Mouse (Mus musculus): Measurements from ENCODE around the gene Prickle2. TPM values are rescaled to one million over a fixed set of nuclear protein-coding genes. Genes with fewer than 3 reads are reported as not detected.

The Prickle2 gene
- polyA plus RNA-seq, 1 experiment: 1.5 TPM

DNA sequence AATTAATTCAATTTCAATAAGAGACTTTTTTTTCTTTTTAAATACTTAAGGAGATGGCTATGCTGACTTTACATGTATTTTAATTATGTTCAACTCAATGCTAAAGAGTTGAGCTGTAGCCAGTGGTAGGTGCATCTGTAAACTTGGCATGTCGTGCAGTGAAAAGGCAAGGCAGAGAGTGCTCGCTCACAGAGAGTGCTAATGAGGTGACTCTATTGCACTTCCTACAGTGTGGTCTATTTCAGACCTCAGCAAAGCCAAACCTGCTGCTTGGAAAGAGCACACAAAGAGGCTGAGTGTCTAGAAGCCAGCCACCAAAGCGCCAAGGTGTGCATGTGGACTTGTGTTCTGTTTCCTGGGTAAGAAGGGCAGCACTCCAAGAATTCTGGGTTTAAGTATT, 109.6 kb downstream of the Prickle2 start:
- no peak overlapping the region for H3K27ac ChIP-seq (ENCODE audit: control insufficient read depth, insufficient read depth, low read depth, low read length)
- no peak overlapping the region for H3K4me3 ChIP-seq (ENCODE audit: control insufficient read depth, low read depth, low read length)
- TF ChIP-seq POLR2A (IDR thresholded peaks at IDR 0.05; ENCODE audit: control insufficient read depth, low read depth, low read length) (no peak), CTCF (IDR thresholded peaks at IDR 0.05; ENCODE audit: control insufficient read depth, insufficient read depth, insufficient replicate concordance, low read depth, low read length) (no peak)
- no peaks in the 10 kb centered on the region for H3K4me1 ChIP-seq (ENCODE audit: control insufficient read depth, insufficient read depth, low read length)
- H3K27me3 ChIP-seq (ENCODE audit: control insufficient read depth, insufficient read depth, low read length): no peaks in the 10 kb centered on the region
- H3K36me3 ChIP-seq (ENCODE audit: control insufficient read depth, insufficient read depth, low read length): no peaks in the 10 kb centered on the region

DNA sequence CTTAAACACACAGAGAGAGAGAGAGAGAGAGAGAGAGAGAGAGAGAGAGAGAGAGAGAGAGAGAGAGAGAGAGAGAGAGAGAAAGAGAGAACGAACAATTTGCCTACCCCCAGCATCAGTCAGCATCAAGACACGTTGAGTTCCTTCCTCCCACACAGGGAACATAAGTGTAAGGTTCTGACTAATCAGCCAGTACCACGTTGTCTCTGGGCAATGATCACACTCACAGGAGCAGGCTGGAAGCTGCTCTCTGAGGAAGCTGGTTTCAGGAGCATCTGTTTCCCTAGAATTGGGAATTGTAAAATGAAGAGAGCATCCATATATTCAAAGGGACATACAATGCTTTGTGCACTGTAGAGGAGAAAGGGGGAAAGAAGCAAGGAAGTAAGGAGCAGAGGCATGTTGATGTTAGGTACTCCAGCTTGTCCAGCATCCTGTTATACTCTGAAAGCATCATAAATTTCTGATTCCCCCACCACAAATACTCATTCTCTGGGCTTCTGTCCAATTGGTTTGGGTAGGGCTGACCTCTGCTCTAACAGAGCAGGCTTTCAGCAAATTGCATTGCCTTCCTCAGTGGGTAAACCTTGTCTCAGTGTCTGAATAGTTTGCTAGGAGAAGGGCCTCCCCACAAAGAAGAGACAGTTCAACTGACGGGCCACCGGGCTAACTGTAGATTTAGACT, 116.4 kb downstream of the Prickle2 start:
- no peak overlapping the region for H3K27ac ChIP-seq (ENCODE audit: control insufficient read depth, insufficient read depth, low read depth, low read length)
- no peaks in the 10 kb centered on the region for H3K27me3 ChIP-seq (ENCODE audit: control insufficient read depth, insufficient read depth, low read length)
- H3K4me3 ChIP-seq (ENCODE audit: control insufficient read depth, low read depth, low read length): peak overlapping the region; percentile 32
- TF ChIP-seq CTCF (IDR thresholded peaks at IDR 0.05; ENCODE audit: control insufficient read depth, insufficient read depth, insufficient replicate concordance, low read depth, low read length) (no peak), POLR2A (IDR thresholded peaks at IDR 0.05; ENCODE audit: control insufficient read depth, low read depth, low read length) (no peak)
- no peaks in the 10 kb centered on the region for H3K36me3 ChIP-seq (ENCODE audit: control insufficient read depth, insufficient read depth, low read length)
- H3K4me1 ChIP-seq (ENCODE audit: control insufficient read depth, insufficient read depth, low read length): no peaks in the 10 kb centered on the region

DNA sequence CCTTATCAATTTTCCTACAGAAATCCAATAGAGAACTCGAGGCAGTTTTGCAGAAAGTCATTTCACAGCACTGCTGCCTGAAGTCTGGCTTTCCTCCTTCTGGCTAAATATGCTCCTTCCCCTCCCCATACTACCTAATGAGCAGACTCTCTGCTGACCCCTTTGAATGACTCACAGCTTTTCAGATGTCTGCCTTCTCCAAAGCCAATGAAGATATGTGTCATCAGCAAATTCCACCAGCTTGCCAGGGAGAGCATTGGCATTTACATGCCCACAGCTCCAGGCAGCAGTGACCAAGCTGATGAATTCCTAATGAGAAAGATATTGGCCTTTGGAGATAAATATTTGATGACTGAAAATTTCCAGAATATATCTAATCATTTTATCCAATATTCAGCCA, 121.9 kb downstream of the Prickle2 start:
- TF ChIP-seq CTCF (IDR thresholded peaks at IDR 0.05; ENCODE audit: control insufficient read depth, insufficient read depth, insufficient replicate concordance, low read depth, low read length) (no peak), POLR2A (IDR thresholded peaks at IDR 0.05; ENCODE audit: control insufficient read depth, low read depth, low read length) (no peak)
- Histone ChIP-seq H3K36me3 (ENCODE audit: control insufficient read depth, insufficient read depth, low read length) (no peaks in the 10 kb centered on the region), H3K27me3 (ENCODE audit: control insufficient read depth, insufficient read depth, low read length) (no peaks in the 10 kb centered on the region), H3K4me1 (ENCODE audit: control insufficient read depth, insufficient read depth, low read length) (no peaks in the 10 kb centered on the region), H3K4me3 (ENCODE audit: control insufficient read depth, low read depth, low read length) (no peak overlapping the region), H3K27ac (ENCODE audit: control insufficient read depth, insufficient read depth, low read depth, low read length) (no peak overlapping the region)

DNA sequence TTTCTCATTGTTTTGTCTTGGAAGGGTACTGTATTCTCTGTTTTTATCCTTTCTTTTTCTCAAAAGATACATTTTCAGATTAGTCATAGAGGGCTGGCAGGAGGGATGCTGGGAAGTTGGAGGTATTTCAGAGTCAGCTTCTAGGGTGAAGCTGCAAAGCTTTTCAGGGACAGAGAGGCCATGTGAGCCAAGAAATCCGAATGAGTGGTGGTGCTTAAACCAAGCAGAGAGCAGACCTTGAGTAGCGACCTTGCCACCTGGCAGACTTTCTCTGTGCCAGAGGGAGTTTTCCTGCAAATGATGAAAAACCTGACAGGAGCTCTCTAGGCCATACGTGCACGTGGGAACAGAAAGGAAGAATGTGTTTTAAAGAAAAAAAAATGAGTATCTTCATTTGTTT, 130.7 kb downstream of the Prickle2 start:
- Histone ChIP-seq H3K27me3 (ENCODE audit: control insufficient read depth, insufficient read depth, low read length) (no peaks in the 10 kb centered on the region), H3K27ac (ENCODE audit: control insufficient read depth, insufficient read depth, low read depth, low read length) (no peak overlapping the region), H3K4me3 (ENCODE audit: control insufficient read depth, low read depth, low read length) (no peak overlapping the region), H3K4me1 (ENCODE audit: control insufficient read depth, insufficient read depth, low read length) (no peaks in the 10 kb centered on the region), H3K36me3 (ENCODE audit: control insufficient read depth, insufficient read depth, low read length) (no peaks in the 10 kb centered on the region)
- TF ChIP-seq CTCF (IDR thresholded peaks at IDR 0.05; ENCODE audit: control insufficient read depth, insufficient read depth, insufficient replicate concordance, low read depth, low read length) (no peak), POLR2A (IDR thresholded peaks at IDR 0.05; ENCODE audit: control insufficient read depth, low read depth, low read length) (no peak)

DNA sequence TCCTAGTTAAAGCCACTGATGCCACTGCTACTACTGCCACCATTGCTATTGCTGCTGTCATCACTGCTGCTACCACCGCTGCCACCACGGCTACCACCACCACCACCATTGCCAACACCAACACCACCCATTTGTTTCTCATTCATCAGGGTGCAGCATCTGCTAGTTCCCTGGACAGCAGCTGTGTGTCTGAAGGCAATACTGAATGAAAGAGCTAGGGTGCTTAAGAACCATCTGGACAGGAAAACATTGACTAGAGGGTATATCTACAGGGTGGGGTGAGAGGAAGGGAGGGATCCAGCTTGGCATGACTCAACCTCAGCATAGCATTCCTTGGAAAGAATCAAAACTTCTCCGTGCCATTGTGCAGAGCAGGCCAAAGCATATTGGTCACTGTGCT, 133.8 kb downstream of the Prickle2 start:
- no peaks in the 10 kb centered on the region for H3K4me1 ChIP-seq (ENCODE audit: control insufficient read depth, insufficient read depth, low read length)
- no peak overlapping the region; the same call in 1 of the 2 replicates for H3K4me3 ChIP-seq (ENCODE audit: control insufficient read depth, low read depth, low read length)
- TF ChIP-seq POLR2A (IDR thresholded peaks at IDR 0.05; ENCODE audit: control insufficient read depth, low read depth, low read length) (no peak), CTCF (IDR thresholded peaks at IDR 0.05; ENCODE audit: control insufficient read depth, insufficient read depth, insufficient replicate concordance, low read depth, low read length) (no peak)
- H3K36me3 ChIP-seq (ENCODE audit: control insufficient read depth, insufficient read depth, low read length): no peaks in the 10 kb centered on the region
- no peaks in the 10 kb centered on the region for H3K27me3 ChIP-seq (ENCODE audit: control insufficient read depth, insufficient read depth, low read length)
- H3K27ac ChIP-seq (ENCODE audit: control insufficient read depth, insufficient read depth, low read depth, low read length): no peak overlapping the region

DNA sequence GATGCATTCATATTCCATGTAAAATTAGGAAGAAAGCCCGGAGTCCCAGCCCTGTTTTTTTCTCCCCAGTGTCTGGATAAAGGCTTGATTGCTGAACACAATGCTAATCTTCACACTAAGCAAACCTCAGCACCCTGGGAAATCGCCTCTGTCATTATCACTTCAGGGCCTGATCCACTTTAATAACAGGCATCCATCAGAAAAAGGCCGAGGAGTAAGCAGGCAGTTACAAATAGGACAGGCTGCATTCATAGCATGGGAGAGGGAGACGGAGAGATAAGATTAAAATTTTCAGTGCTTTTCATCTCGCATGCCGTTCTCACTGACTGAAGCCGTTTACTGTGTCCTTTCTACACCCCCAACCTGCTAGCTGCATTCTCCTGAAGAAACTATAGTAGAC, 135.9 kb downstream of the Prickle2 start:
- H3K4me1 ChIP-seq (ENCODE audit: control insufficient read depth, insufficient read depth, low read length): no peaks in the 10 kb centered on the region
- no peak overlapping the region for H3K27ac ChIP-seq (ENCODE audit: control insufficient read depth, insufficient read depth, low read depth, low read length)
- no peak for TF ChIP-seq CTCF (IDR thresholded peaks at IDR 0.05; ENCODE audit: control insufficient read depth, insufficient read depth, insufficient replicate concordance, low read depth, low read length)
- TF ChIP-seq POLR2A (IDR thresholded peaks at IDR 0.05; ENCODE audit: control insufficient read depth, low read depth, low read length): no peak
- no peaks in the 10 kb centered on the region for H3K36me3 ChIP-seq (ENCODE audit: control insufficient read depth, insufficient read depth, low read length)
- no peak overlapping the region for H3K4me3 ChIP-seq (ENCODE audit: control insufficient read depth, low read depth, low read length)
- no peaks in the 10 kb centered on the region for H3K27me3 ChIP-seq (ENCODE audit: control insufficient read depth, insufficient read depth, low read length)

DNA sequence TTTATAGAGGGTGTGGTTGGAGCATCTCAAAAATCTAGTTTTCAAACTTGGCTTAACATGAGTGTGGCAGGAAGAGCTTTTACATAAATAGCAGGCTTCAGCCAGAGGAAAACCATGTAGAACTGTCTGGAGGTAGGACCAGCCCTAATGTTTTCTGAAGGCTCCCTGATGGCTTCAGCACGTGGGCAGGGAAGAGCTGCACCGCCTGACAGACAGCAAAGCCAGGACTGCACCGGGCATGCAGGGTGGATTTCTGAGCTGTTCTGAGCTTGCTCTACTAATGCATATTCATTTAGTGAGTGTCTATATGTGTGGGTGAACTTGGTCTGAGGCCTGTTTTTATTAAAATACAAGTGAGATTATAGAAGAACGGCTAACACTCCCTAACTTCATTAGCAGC, 136.7 kb downstream of the Prickle2 start:
- Histone ChIP-seq H3K36me3 (ENCODE audit: control insufficient read depth, insufficient read depth, low read length) (no peaks in the 10 kb centered on the region), H3K27ac (ENCODE audit: control insufficient read depth, insufficient read depth, low read depth, low read length) (no peak overlapping the region), H3K4me3 (ENCODE audit: control insufficient read depth, low read depth, low read length) (no peak overlapping the region), H3K27me3 (ENCODE audit: control insufficient read depth, insufficient read depth, low read length) (no peaks in the 10 kb centered on the region), H3K4me1 (ENCODE audit: control insufficient read depth, insufficient read depth, low read length) (no peaks in the 10 kb centered on the region)
- no peak for TF ChIP-seq POLR2A (IDR thresholded peaks at IDR 0.05; ENCODE audit: control insufficient read depth, low read depth, low read length)
- TF ChIP-seq CTCF (IDR thresholded peaks at IDR 0.05; ENCODE audit: control insufficient read depth, insufficient read depth, insufficient replicate concordance, low read depth, low read length): no peak

Data from testis, adult 2 months (tissue).